Mouse (Mus musculus): ENCODE results near the gene Cpeb4. TPM values are rescaled to one million over a fixed set of nuclear protein-coding genes. Genes with fewer than 3 reads are reported as not detected.
"Not testable (repeated sequence)": the region's sequence is repeated elsewhere in the genome, so short reads cannot be mapped to it uniquely, and the experiment has no call there.

Cpeb4 gene
- polyA plus RNA-seq, 1 experiment = 4.2 TPM

DNA sequence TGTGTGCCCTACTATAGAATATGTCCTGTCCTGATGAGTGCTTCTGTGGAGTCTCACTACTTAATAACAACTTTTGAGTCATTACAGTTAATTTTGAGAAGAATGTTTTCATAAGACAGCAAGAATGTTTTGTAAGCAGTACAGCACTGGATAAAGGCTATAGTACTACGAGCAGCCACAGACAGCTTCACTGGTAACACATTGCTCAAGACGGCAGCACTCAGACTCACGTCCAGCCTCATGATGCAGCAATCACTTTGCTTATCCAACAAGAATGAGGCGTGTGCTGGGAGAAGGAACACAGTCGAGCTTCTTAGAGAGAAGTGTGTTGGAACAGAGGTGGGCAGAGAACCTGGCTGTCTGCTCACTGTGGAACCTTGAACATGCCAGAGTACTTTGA is 104.1 kb downstream of the Cpeb4 start:
- TF ChIP-seq E2F4 (IDR thresholded peaks at IDR 0.05; ENCODE audit: insufficient read depth) = no peak
- no peak for TF ChIP-seq REST (IDR thresholded peaks at IDR 0.05; ENCODE audit: insufficient read depth, insufficient read length)
- TF ChIP-seq TCF12 (IDR thresholded peaks at IDR 0.05; ENCODE audit: insufficient read depth, poor library complexity, severe bottlenecking) = no peak
- no peak for TF ChIP-seq MYOD1 (IDR thresholded peaks at IDR 0.05; ENCODE audit: control insufficient read depth in 1 of 3, insufficient read length in 2 of 3, low read depth in 2 of 3)
- TF ChIP-seq MYOG (IDR thresholded peaks at IDR 0.05; ENCODE audit: control insufficient read depth in 1 of 3, insufficient read depth in 1 of 3, insufficient read length in 2 of 3, low read depth in 2 of 3) = no peak
- no peak for TF ChIP-seq MAX (IDR thresholded peaks at IDR 0.05; ENCODE audit: low read depth)
- TF ChIP-seq CEBPB (IDR thresholded peaks at IDR 0.05; ENCODE audit: insufficient read depth, poor library complexity, severe bottlenecking) = no peak
- TF ChIP-seq TCF3 (IDR thresholded peaks at IDR 0.05; ENCODE audit: insufficient read length, low read depth) = no peak
- TF ChIP-seq SRF (IDR thresholded peaks at IDR 0.05; ENCODE audit: control insufficient read depth, insufficient read length, low read depth) = no peak
- TF ChIP-seq POLR2A (IDR thresholded peaks at IDR 0.05; ENCODE audit: insufficient read length, low read depth) = no peak
- TF ChIP-seq USF1 (IDR thresholded peaks at IDR 0.05; ENCODE audit: low read depth) = no peak
- no peak for TF ChIP-seq POLR2AphosphoS2 (IDR thresholded peaks at IDR 0.05; ENCODE audit: insufficient read length, low read depth)
- no peaks in the 10 kb centered on the region for H3K27me3 ChIP-seq (ENCODE audit: control insufficient read depth, insufficient read depth, insufficient read length)
- no peaks in the 10 kb centered on the region for H3K79me2 ChIP-seq (ENCODE audit: control insufficient read depth, insufficient read depth)
- H3K4me2 ChIP-seq (ENCODE audit: low read depth) = no peak overlapping the region
- H3ac ChIP-seq (ENCODE audit: control insufficient read depth, insufficient read length) = no peak overlapping the region
- H3K4me3 ChIP-seq = no peak overlapping the region
- H3K36me3 ChIP-seq (ENCODE audit: control insufficient read depth, insufficient read depth) = no peaks in the 10 kb centered on the region

DNA sequence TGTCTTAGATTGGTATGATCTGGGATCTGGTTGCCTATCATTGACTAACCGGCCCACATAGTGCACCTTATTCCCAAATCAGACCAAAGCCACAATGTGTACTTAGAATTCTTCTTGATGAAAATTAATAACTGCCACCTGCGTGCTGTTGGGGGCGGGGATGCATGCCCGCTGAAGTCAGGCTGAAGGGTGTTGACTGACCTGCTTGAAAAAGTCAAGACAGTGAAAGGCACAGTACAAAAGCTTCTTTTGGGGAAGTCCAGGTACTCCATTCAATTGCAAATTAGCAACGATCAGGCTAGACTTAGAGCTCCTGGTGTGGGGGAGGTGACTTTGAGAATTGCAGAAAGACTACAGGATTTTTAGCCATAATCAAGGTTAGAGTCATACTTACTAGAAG is 108.1 kb downstream of the Cpeb4 start:
- H3K4me3 ChIP-seq; H3ac ChIP-seq (ENCODE audit: control insufficient read depth, insufficient read length); H3K36me3 ChIP-seq (ENCODE audit: control insufficient read depth, insufficient read depth); H3K27me3 ChIP-seq (ENCODE audit: control insufficient read depth, insufficient read depth, insufficient read length); H3K79me2 ChIP-seq (ENCODE audit: control insufficient read depth, insufficient read depth); H3K4me2 ChIP-seq (ENCODE audit: low read depth): not testable (repeated sequence)

DNA sequence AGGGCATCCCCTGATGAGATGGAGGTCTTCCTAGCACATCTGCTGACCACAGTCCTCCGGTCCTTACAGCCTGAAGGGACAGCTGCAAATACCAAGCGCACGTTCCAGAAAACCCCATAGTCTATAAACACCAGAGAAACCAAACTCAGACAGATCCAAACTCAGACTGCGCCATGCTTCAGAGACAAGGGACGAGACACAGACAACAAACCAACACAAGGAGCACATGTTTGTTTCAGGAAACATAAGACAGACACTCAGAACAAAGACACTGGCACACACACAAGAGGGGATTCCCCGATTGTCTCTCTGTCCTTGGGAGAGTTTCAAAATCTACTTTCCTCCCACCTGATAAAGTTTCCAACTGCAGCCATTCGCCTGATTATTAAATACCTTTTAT is 109.8 kb downstream of the Cpeb4 start:
- Histone ChIP-seq H3K4me3 (no peak overlapping the region), H3ac (ENCODE audit: control insufficient read depth, insufficient read length) (no peak overlapping the region)
- TF ChIP-seq MYOG (IDR thresholded peaks at IDR 0.05; ENCODE audit: control insufficient read depth in 1 of 3, insufficient read depth in 1 of 3, insufficient read length in 2 of 3, low read depth in 2 of 3) = no peak
- TF ChIP-seq MAX (IDR thresholded peaks at IDR 0.05; ENCODE audit: low read depth) = no peak
- TF ChIP-seq SRF (IDR thresholded peaks at IDR 0.05; ENCODE audit: control insufficient read depth, insufficient read length, low read depth) = no peak
- no peak for TF ChIP-seq E2F4 (IDR thresholded peaks at IDR 0.05; ENCODE audit: insufficient read depth)
- TF ChIP-seq POLR2A (IDR thresholded peaks at IDR 0.05; ENCODE audit: insufficient read length, low read depth) = no peak
- TF ChIP-seq REST (IDR thresholded peaks at IDR 0.05; ENCODE audit: insufficient read depth, insufficient read length) = no peak
- TF ChIP-seq CEBPB (IDR thresholded peaks at IDR 0.05; ENCODE audit: insufficient read depth, poor library complexity, severe bottlenecking) = no peak
- no peak for TF ChIP-seq TCF12 (IDR thresholded peaks at IDR 0.05; ENCODE audit: insufficient read depth, poor library complexity, severe bottlenecking)
- TF ChIP-seq MYOD1 (IDR thresholded peaks at IDR 0.05; ENCODE audit: control insufficient read depth in 1 of 3, insufficient read length in 2 of 3, low read depth in 2 of 3) = no peak
- TF ChIP-seq USF1 (IDR thresholded peaks at IDR 0.05; ENCODE audit: low read depth) = no peak
- no peak for TF ChIP-seq TCF3 (IDR thresholded peaks at IDR 0.05; ENCODE audit: insufficient read length, low read depth)
- no peak for TF ChIP-seq POLR2AphosphoS2 (IDR thresholded peaks at IDR 0.05; ENCODE audit: insufficient read length, low read depth)

DNA sequence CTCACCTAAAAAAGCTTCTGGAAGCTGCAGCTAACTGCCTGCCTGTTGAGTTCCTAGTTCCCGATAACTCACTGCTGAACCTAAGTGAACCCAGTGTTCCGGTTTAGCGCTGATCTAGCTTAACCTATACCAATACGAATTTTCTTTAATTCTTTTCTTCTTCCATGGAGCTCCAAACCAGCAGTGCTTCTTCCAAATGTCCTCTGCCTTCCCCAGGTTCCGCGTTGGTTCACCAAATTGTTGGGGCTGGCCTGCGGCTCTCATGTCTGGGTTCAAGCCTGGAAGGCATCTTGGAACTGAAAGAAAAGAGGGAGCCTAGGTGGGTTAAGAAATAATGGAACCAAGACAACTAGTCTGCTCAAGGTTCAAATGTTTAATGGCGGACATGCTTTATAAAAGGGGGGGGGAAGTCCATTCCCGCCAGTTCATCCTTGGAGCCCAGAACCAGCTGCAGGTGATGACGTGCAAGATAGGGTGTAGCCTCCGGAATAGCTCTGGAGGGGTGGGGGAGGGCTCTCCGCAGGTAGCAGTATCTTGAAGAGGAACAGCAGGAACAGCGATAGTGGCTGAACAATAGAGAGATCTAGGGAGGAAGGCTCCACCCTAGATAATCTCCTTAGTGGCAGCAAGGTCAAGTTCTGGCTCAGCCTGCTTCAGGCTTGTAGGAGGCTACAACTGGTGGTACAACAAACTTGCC is 110.4 kb downstream of the Cpeb4 start:
- not testable (repeated sequence) for H3K36me3 ChIP-seq (ENCODE audit: control insufficient read depth, insufficient read depth); H3K79me2 ChIP-seq (ENCODE audit: control insufficient read depth, insufficient read depth); H3K27me3 ChIP-seq (ENCODE audit: control insufficient read depth, insufficient read depth, insufficient read length); H3K4me2 ChIP-seq (ENCODE audit: low read depth); H3K4me3 ChIP-seq; H3ac ChIP-seq (ENCODE audit: control insufficient read depth, insufficient read length)

More for the DNA sequence above, 109.8 kb downstream of the Cpeb4 start:
- Histone ChIP-seq H3K36me3 (ENCODE audit: control insufficient read depth, insufficient read depth) (no peaks in the 10 kb centered on the region), H3K4me2 (ENCODE audit: low read depth) (no peak overlapping the region), H3K79me2 (ENCODE audit: control insufficient read depth, insufficient read depth) (no peaks in the 10 kb centered on the region), H3K27me3 (ENCODE audit: control insufficient read depth, insufficient read depth, insufficient read length) (no peaks in the 10 kb centered on the region)

DNA sequence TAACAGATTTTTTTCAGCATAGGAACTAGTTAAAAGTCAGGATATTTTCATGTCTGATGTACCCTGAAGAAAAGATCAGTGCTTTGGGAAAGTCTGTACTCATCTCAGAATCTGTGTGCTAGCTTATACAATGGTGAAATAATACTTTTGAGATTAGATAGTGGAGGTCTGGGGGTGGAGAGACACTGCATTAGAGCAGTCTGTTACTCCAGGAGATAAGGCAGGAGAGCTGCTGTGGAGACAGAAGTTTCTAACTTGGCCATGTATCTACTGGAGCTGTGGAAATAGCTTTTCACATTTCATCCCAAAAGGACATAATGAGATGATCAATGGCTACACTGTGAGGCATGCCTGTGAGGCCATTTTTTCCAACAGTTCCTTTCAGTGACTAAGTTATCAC is 111.2 kb downstream of the Cpeb4 start:
- Histone ChIP-seq H3K79me2 (ENCODE audit: control insufficient read depth, insufficient read depth) (no peaks in the 10 kb centered on the region), H3K4me2 (ENCODE audit: low read depth) (no peak overlapping the region), H3ac (ENCODE audit: control insufficient read depth, insufficient read length) (no peak overlapping the region), H3K27me3 (ENCODE audit: control insufficient read depth, insufficient read depth, insufficient read length) (no peaks in the 10 kb centered on the region), H3K4me3 (no peak overlapping the region), H3K36me3 (ENCODE audit: control insufficient read depth, insufficient read depth) (no peaks in the 10 kb centered on the region)
- TF ChIP-seq POLR2A (IDR thresholded peaks at IDR 0.05; ENCODE audit: insufficient read length, low read depth) = no peak
- TF ChIP-seq CEBPB (IDR thresholded peaks at IDR 0.05; ENCODE audit: insufficient read depth, poor library complexity, severe bottlenecking) = no peak
- TF ChIP-seq SRF (IDR thresholded peaks at IDR 0.05; ENCODE audit: control insufficient read depth, insufficient read length, low read depth) = no peak
- no peak for TF ChIP-seq REST (IDR thresholded peaks at IDR 0.05; ENCODE audit: insufficient read depth, insufficient read length)
- no peak for TF ChIP-seq MAX (IDR thresholded peaks at IDR 0.05; ENCODE audit: low read depth)
- TF ChIP-seq TCF12 (IDR thresholded peaks at IDR 0.05; ENCODE audit: insufficient read depth, poor library complexity, severe bottlenecking) = no peak
- no peak for TF ChIP-seq MYOD1 (IDR thresholded peaks at IDR 0.05; ENCODE audit: control insufficient read depth in 1 of 3, insufficient read length in 2 of 3, low read depth in 2 of 3)
- no peak for TF ChIP-seq E2F4 (IDR thresholded peaks at IDR 0.05; ENCODE audit: insufficient read depth)
- no peak for TF ChIP-seq MYOG (IDR thresholded peaks at IDR 0.05; ENCODE audit: control insufficient read depth in 1 of 3, insufficient read depth in 1 of 3, insufficient read length in 2 of 3, low read depth in 2 of 3)
- no peak for TF ChIP-seq POLR2AphosphoS2 (IDR thresholded peaks at IDR 0.05; ENCODE audit: insufficient read length, low read depth)
- no peak for TF ChIP-seq USF1 (IDR thresholded peaks at IDR 0.05; ENCODE audit: low read depth)

Measured in myocyte (in vitro differentiated cells).